Mouse (Mus musculus) cortical plate, adult 2 months (tissue): ENCODE data around the gene Egfl6.

ENCODE experiments used
- CTCF ChIP-seq: fragments of 200-500 bp; IDR thresholded peaks from 2 replicates; pipeline ENCODE4 v1.5.1; 2011; ENCODE audit warnings: mild to moderate bottlenecking, control low read depth, low read length; ENCODE audit not compliant: insufficient read depth; ENCODE audit errors: extremely low read depth
- POLR2A ChIP-seq: fragments of 200-500 bp; IDR thresholded peaks from 2 replicates; pipeline ENCODE4 v1.6.1; 2011; ENCODE audit warnings: mild to moderate bottlenecking, low read length, control low read depth; ENCODE audit not compliant: insufficient read depth; ENCODE audit errors: extremely low read depth

DNA sequence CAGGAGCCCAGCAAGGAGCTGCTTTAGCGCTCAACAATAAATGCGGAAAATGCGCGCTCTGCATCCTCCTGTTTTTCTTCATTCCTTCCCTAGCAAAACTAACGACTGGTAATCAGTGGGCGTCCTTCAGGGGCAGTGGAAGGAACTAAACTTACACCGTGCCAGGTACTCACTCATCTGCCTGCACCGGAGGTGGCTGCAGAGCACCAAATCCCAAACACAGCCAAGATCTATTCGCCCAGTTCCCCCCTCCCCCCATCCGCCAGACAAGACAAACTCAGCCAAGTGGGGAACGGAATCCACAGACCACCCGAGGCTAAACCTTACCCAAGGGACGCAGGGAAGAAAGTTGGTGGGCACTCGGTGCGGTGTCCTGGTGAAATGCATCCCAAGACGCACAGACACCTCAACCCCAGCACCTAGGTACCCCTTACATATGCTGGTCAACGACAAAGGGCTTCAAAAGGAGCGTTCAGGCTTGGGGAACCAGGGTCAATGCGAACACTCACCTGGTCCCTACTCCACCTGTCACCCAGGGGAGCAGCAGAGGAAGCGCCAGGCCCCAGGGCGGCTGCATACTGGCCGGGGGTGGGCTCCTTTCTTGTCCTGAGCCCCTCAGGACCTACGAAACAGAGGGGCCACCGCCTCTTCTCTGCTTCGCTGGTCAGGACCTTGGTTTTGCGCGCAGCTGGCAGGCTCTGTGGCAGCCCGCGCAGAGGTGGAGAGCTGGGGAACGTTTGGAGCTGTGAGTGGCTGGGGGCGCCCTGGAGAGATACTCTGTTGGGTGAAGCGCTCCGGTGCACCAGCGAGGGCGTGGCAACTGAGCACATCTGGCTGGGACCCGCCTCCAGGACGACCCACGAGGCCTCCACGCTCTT is at the start of gene Egfl6:
- TF ChIP-seq CTCF (no peak), POLR2A (no peak)
